Mouse (Mus musculus) hindbrain, embryonic 10.5 days (tissue): ENCODE data around the gene Lig1. TPM values are rescaled to one million over a fixed set of nuclear protein-coding genes. Genes with fewer than 3 reads are reported as not detected.

Experiments used
- DNase-seq: peaks from one replicate; pipeline ENCODE4 v3.0.0-alpha.2; 2017; ENCODE audit warnings: low spot score
- H3K27ac ChIP-seq: fragments of 300-500 bp; sonication (generic); 2 replicates; pipeline ENCODE4 v1.5.1; 2016; ENCODE audit warnings: mild to moderate bottlenecking, moderate library complexity
- H3K27me3 ChIP-seq: fragments of 300-500 bp; sonication (generic); 2 replicates; pipeline ENCODE4 v1.6.1; 2016; ENCODE audit warnings: mild to moderate bottlenecking; ENCODE audit not compliant: poor library complexity, insufficient read depth, severe bottlenecking
- H3K36me3 ChIP-seq: fragments of 300-500 bp; sonication (generic); 2 replicates; pipeline ENCODE4 v1.6.1; 2016; ENCODE audit warnings: mild to moderate bottlenecking, moderate library complexity
- H3K4me1 ChIP-seq: fragments of 300-500 bp; sonication (generic); replicated peaks from 2 replicates; pipeline ENCODE4 v1.6.1; 2016; ENCODE audit warnings: mild to moderate bottlenecking
- H3K4me3 ChIP-seq: fragments of 300-500 bp; sonication (generic); 2 replicates; pipeline ENCODE4 v1.5.1; 2016; ENCODE audit warnings: mild to moderate bottlenecking, moderate library complexity
- H3K9me3 ChIP-seq: fragments of 300-500 bp; sonication (generic); 2 replicates; pipeline ENCODE4 v1.6.1; 2016; ENCODE audit warnings: mild to moderate bottlenecking, moderate library complexity
- WGBS: fragments of 180-500 bp; shearing (Covaris S2); methylation state at CpG from one replicate; pipeline ENCODE4 v1.1.7; 2016; 5-methylcytosine and 5-hydroxymethylcytosine counted together
- polyA plus RNA-seq: library from polyadenylated mRNA; unstranded; fragments of >200 nt; fragmentation: Nextera tagmentation; extraction: Ambion mirVana; gene quantifications from 2 replicates; pipeline ENCODE4 v1.2.1, GENCODE M21; 2016

Lig1 gene
- polyA plus RNA-seq, 1 experiment from 2014 or later = 118 TPM

GRCm38 (mm10) chr7:13291370-13291769 lies 14.3 kb downstream of the Lig1 start:
- H3K4me3 ChIP-seq = no peak overlapping the region
- no peak for DNase-seq
- no peak overlapping the region for H3K27ac ChIP-seq
- WGBS = 96% methylated on average over 2 of the region's 2 CpGs
- H3K27me3 ChIP-seq = no peaks in the 10 kb centered on the region
- H3K36me3 ChIP-seq = peaks cover 100% of the 10 kb centered on the region
- no peaks in the 10 kb centered on the region for H3K9me3 ChIP-seq
- H3K4me1 ChIP-seq = no peaks in the 10 kb centered on the region

DNA sequence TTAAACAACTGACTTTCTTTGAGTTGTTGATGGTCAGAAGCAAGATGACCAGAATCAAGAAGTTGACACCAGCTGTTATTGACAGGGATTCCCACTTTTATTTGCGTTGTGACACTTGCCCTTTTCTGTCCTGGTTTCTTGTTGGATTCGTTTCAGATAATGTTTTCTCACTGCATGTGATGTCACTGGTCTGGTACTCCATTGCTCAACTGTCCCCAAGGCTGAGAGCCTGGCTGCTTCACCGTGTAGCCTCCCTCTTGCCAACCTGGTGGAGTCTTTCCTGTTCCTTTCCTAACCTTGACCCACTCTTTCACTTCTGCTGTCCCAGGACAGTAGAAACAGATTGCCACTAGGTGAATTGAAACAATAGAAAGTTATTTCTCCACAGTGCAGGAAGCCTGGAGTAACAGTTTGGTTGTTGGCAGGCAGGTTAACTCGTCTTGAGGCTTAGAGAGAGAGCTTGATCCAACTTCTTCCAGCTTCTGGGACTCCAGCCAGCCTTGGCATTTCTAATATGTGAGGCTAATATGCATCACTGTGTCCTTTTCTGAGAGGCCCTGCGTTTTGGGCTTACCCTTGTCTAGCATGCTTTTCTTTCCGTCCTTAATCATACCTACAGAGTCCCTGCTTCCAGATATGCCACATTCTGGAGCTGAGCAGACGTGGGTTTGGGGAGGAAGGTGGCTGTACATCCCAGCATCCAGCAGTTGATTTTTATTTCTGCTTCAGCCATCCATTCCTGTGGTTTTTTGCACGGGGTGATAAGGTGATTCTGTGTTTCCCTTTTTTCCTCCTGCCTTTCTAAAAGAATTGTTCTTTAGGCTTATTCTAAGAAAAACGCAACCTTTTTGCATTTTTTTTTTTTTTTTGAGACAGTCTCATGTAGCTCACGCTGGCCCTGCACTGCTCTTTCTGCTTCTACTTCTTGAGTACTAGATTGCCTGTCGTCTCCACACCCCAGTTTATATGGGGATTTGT lies 17.1 kb downstream of the Lig1 start:
- H3K4me1 ChIP-seq = no peaks in the 10 kb centered on the region

GRCm38 (mm10) chr7:13295256-13295655 lies 18.2 kb downstream of the Lig1 start:
- peaks cover 100% of the 10 kb centered on the region for H3K36me3 ChIP-seq
- no peak for DNase-seq
- 95% methylated on average over 7 of the region's 7 CpGs for WGBS
- no peak overlapping the region for H3K4me3 ChIP-seq
- no peaks in the 10 kb centered on the region for H3K9me3 ChIP-seq
- H3K27ac ChIP-seq = no peak overlapping the region
- H3K4me1 ChIP-seq = no peaks in the 10 kb centered on the region
- no peaks in the 10 kb centered on the region for H3K27me3 ChIP-seq

More for the DNA sequence above, 17.1 kb downstream of the Lig1 start:
- no peak for DNase-seq
- Histone ChIP-seq H3K27ac (no peak overlapping the region), H3K4me3 (no peak overlapping the region), H3K27me3 (no peaks in the 10 kb centered on the region), H3K9me3 (no peaks in the 10 kb centered on the region), H3K36me3 (peaks cover 100% of the 10 kb centered on the region)
- 89% methylated on average over 11 of the region's 11 CpGs for WGBS

DNA sequence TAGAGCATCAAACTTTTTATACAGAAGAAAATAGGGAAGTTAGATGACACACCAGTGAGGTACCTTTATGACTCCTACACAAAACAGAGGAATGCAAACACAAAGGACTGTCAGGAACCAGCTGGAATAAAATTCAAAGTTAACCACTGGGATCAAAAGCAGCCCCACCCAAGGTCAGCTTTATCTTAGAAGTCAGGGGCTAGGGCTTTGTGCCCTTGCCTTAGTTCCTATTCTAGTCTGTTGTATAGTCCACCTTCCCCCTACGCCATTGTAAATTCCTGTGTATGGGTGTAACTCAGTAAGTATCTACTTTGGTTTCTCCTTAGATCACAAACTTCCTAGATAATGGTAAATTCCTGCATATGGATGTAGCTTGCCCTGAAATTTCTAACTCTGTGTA lies 20.6 kb downstream of the Lig1 start:
- peaks cover 100% of the 10 kb centered on the region for H3K36me3 ChIP-seq
- H3K9me3 ChIP-seq = no peaks in the 10 kb centered on the region
- H3K4me3 ChIP-seq = no peak overlapping the region
- no peaks in the 10 kb centered on the region for H3K4me1 ChIP-seq
- DNase-seq = no peak
- WGBS = 97% methylated on average over 1 of the region's 1 CpGs
- no peak overlapping the region for H3K27ac ChIP-seq
- no peaks in the 10 kb centered on the region for H3K27me3 ChIP-seq

DNA sequence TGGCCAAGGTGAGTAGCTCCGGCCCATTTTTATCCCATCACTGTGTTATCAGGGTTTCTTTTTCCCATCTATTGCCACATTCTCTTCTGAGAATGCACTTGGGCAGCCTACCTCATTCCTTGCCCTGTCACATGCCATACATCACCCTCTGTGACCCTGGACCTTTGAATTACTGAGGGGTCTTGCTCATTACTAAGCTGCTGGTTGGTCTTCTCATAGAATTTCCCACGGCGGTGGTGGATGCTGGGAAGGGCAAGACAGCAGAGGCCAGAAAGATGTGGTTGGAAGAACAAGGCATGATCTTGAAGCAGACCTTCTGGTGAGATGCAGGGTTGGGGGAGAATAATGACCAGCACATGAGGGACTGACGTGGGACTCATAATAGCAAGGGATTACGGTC lies 21.7 kb downstream of the Lig1 start:
- no peaks in the 10 kb centered on the region for H3K4me1 ChIP-seq
- no peak for DNase-seq
- H3K4me3 ChIP-seq = no peak overlapping the region
- H3K9me3 ChIP-seq = no peaks in the 10 kb centered on the region
- no peaks in the 10 kb centered on the region for H3K27me3 ChIP-seq
- peaks cover 100% of the 10 kb centered on the region for H3K36me3 ChIP-seq
- no peak overlapping the region for H3K27ac ChIP-seq
- 95% methylated on average over 5 of the region's 5 CpGs for WGBS

- Histone ChIP-seq H3K27ac (no peak overlapping the region), H3K9me3 (no peaks in the 10 kb centered on the region), H3K36me3 (peaks cover 100% of the 10 kb centered on the region), H3K27me3 (no peaks in the 10 kb centered on the region), H3K4me3 (no peak overlapping the region), H3K4me1 (no peaks in the 10 kb centered on the region)
- no peak for DNase-seq
- WGBS = 97% methylated on average over 1 of the region's 1 CpGs
These were observed 24.6 kb downstream of the Lig1 start for GRCm38 (mm10) chr7:13301643-13302042.

DNA sequence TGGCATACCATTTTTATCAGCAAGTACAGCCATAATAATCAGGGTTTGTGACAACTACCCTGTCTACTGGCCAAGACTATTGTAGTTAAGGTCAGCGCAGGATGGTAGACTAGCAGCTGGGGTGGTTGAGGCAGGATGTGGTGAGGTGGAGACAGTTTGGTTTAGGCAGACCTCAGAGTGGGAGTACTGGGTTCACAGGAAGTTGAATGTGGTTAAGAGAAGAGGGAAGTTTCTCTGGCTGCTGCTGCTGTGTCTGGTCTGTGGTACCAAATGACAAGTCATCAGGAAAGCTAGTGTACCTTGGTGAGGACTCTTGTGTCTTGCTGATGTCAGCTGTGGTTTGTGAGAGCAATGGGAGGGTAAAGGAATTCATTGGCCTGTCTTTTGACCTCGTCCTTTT lies 25.7 kb downstream of the Lig1 start:
- Histone ChIP-seq H3K9me3 (no peaks in the 10 kb centered on the region), H3K36me3 (peaks cover 100% of the 10 kb centered on the region), H3K27ac (no peak overlapping the region), H3K27me3 (no peaks in the 10 kb centered on the region), H3K4me3 (no peak overlapping the region), H3K4me1 (no peaks in the 10 kb centered on the region)
- WGBS = 84% methylated on average over 2 of the region's 2 CpGs
- DNase-seq = no peak

- Histone ChIP-seq H3K4me1 (no peaks in the 10 kb centered on the region), H3K36me3 (peaks cover 100% of the 10 kb centered on the region)
These were observed 26.3 kb downstream of the Lig1 start for GRCm38 (mm10) chr7:13303372-13303771.

GRCm38 (mm10) chr7:13309407-13309806 lies 32.3 kb downstream of the Lig1 start:
- no peak for DNase-seq
- Histone ChIP-seq H3K4me1 (no peaks in the 10 kb centered on the region), H3K27me3 (no peaks in the 10 kb centered on the region), H3K27ac (no peak overlapping the region), H3K9me3 (no peaks in the 10 kb centered on the region), H3K36me3 (peaks cover 99% of the 10 kb centered on the region), H3K4me3 (no peak overlapping the region)
- 88% methylated on average over 2 of the region's 2 CpGs for WGBS

More at GRCm38 (mm10) chr7:13303372-13303771, 26.3 kb downstream of the Lig1 start:
- Histone ChIP-seq H3K4me3 (no peak overlapping the region), H3K27ac (no peak overlapping the region), H3K27me3 (no peaks in the 10 kb centered on the region), H3K9me3 (no peaks in the 10 kb centered on the region)
- no peak for DNase-seq

DNA sequence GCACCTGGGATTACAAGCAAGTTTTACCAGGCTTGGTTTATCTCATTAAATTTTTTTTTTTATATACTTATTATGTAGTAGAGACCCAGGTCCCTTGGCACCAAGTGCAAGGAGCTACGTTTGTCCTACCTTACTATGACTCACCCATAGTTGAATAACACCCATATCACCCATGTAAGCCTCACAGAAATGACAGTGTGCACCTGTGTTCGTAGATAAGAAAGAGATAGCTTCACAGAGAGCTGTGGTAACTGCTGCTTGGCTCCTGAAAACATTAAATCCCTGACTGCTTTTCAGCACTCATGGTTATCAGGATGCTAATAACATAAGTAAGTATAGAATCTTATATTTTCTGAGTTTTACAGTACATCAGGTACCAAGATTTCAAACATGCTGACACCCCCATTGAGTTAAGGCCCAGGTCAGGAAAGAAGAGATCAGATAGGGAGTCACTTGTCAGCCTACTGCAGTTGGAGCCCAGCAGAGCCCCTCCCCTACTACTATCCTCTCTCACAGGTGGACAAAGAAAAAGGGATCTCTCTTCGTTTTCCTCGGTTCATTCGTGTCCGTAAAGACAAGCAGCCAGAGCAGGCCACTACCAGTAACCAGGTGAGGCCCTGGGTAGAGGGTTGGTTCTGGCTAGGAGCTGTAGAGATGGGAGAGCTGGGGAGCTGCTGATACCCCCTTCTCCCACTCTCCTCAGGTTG lies 33.6 kb downstream of the Lig1 start:
- Histone ChIP-seq H3K4me1 (no peaks in the 10 kb centered on the region), H3K27me3 (no peaks in the 10 kb centered on the region), H3K9me3 (no peaks in the 10 kb centered on the region), H3K4me3 (no peak overlapping the region), H3K36me3 (peaks cover 92% of the 10 kb centered on the region), H3K27ac (no peak overlapping the region)
- 94% methylated on average over 6 of the region's 6 CpGs for WGBS
- DNase-seq = no peak

DNA sequence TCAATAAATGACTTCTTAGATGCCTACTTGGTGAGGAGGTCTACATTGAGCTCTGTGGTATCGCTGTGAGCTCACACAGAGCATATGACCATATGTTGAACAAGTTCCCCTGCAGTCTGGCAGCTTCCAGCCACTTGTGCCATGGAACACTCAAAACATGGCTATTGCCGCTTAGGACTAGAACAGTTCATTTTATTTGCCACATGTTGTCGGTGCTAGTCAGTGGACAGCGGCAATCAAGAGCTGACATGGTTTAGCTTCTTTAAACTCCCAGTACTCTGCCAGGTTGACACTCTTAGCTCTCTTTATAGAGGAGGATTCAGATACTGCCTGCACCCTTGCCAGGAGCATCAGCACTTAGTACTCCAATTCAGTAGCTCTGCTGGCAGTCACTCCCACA lies 34.3 kb downstream of the Lig1 start:
- Histone ChIP-seq H3K9me3 (no peaks in the 10 kb centered on the region), H3K36me3 (peaks cover 90% of the 10 kb centered on the region), H3K4me1 (no peaks in the 10 kb centered on the region), H3K4me3 (no peak overlapping the region), H3K27ac (no peak overlapping the region), H3K27me3 (no peaks in the 10 kb centered on the region)
- 98% methylated on average over 4 of the region's 4 CpGs for WGBS
- no peak for DNase-seq

GRCm38 (mm10) chr7:13314095-13314597 lies 37.1 kb downstream of the Lig1 start:
- WGBS = 91% methylated on average over 5 of the region's 5 CpGs
- no peaks in the 10 kb centered on the region for H3K27me3 ChIP-seq
- DNase-seq = no peak
- H3K4me1 ChIP-seq = no peaks in the 10 kb centered on the region
- no peaks in the 10 kb centered on the region for H3K9me3 ChIP-seq
- no peak overlapping the region for H3K4me3 ChIP-seq
- peaks cover 65% of the 10 kb centered on the region for H3K36me3 ChIP-seq
- no peak overlapping the region for H3K27ac ChIP-seq

DNA sequence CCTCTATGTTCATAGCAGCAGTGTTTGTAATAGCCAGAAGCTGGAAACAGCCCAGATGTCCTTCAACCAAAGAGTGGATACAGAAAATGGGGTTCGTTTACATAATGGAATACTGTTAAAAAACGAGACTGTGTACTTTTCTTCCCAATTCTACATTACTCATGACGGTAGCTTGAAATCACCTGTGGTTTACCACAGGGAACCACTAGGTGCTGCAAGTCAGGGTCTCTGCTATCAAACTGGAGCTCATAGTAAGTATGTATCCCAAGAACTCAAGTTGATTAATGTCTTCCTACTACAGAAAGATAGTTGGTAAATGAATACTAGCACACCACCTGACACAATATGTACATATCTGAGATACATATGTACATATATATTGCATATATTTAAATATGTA lies 44.3 kb downstream of the Lig1 start:
- H3K27me3 ChIP-seq = no peaks in the 10 kb centered on the region
- H3K27ac ChIP-seq = no peak overlapping the region
- no peak overlapping the region for H3K4me3 ChIP-seq
- 89% methylated on average over 3 of the region's 3 CpGs for WGBS
- no peak for DNase-seq
- peaks cover 15% of the 10 kb centered on the region for H3K36me3 ChIP-seq
- no peaks in the 10 kb centered on the region for H3K9me3 ChIP-seq
- H3K4me1 ChIP-seq = no peaks in the 10 kb centered on the region
